Mouse (Mus musculus): ENCODE data around the gene Cntln. TPM values are rescaled to one million over a fixed set of nuclear protein-coding genes. Genes with fewer than 3 reads are reported as not detected.

The Cntln gene
- 1 to 10 TPM; 1.9 to 2.9 TPM for total RNA-seq (2023)

DNA sequence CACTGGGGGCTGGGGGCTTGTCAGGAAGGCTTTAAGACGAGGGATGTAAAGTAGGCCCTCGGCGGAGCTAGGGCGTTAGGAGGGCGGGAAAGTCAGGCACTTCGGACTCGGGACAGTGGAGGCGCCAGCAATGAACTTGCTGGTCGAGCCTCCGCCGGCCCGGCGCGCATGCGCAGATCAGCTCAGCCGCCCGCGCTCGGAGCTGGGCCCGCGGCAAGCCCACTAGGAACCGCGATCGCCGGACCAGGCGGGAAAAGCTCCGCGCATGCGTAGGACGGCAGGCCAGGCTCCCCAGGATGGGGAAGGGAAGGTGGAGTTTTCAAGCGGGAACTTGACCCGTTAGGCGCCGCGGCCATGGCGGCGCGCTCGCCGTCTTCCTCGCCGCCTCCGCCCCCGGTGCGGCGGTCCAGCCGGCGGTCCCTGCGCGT, at the start of gene Cntln:
TSS of gene Cntln (plus strand) at position 199 of the 428 bp plus-strand sequence.

Other genes with a start within 250 kb of the Cntln start
- not detected for gene Bnc2, start 209.0 kb upstream of the Cntln start, total RNA-seq (2023)